50 mouse cellular contexts compared by ENCODE assay signal in genomic region chr9:99221636-99222035, GRCm38 (mm10). TPM values are rescaled to one million over a fixed set of nuclear protein-coding genes. Genes with fewer than 3 reads are reported as not detected.
"Had no signal": no experiment of that assay in that cellular context is flagged by ENCODE, and none has a peak within 500 bp of the region (broad histone marks: within the 10 kb centered on the region; RNA-seq: fewer than 3 reads in every experiment).

No protein-coding gene starts in this region.

- H3K9ac ChIP-seq: heart, embryonic 13.5 days; heart, embryonic 15.5 days; hindbrain, embryonic 12.5 days; hindbrain, embryonic 13.5 days; hindbrain, embryonic 14.5 days; hindbrain, embryonic 15.5 days; intestine, embryonic 15.5 days; kidney, embryonic 15.5 days had no signal

- H3K9me3 ChIP-seq: heart, embryonic 13.5 days; heart, embryonic 15.5 days; hindbrain, embryonic 10.5 days; hindbrain, embryonic 12.5 days; hindbrain, embryonic 13.5 days; hindbrain, embryonic 15.5 days; intestine, embryonic 15.5 days; kidney, embryonic 15.5 days had no signal

- H3K27ac ChIP-seq: heart, embryonic 13.5 days; heart, embryonic 15.5 days; hindbrain, embryonic 10.5 days; hindbrain, embryonic 12.5 days; hindbrain, embryonic 13.5 days; hindbrain, embryonic 14.5 days; hindbrain, embryonic 15.5 days; hindbrain, postnatal 0 days; intestine, embryonic 15.5 days; kidney, embryonic 15.5 days; kidney, postnatal 0 days; layer of hippocampus, adult 2 months; left cerebral cortex, adult 2 months had no signal

- H3K27me3 ChIP-seq: heart, embryonic 13.5 days; heart, embryonic 15.5 days; hindbrain, embryonic 12.5 days; hindbrain, embryonic 13.5 days; hindbrain, embryonic 15.5 days; intestine, embryonic 15.5 days; kidney, embryonic 15.5 days had no signal

- ATAC-seq: hindbrain, embryonic 16.5 days; hindbrain, postnatal 0 days; inflammation-experienced regulatory T-cells, adult 6 months; intestine, embryonic 15.5 days; intestine, embryonic 16.5 days; intestine, postnatal 0 days had no signal

- H3K36me3 ChIP-seq: heart, embryonic 13.5 days; heart, embryonic 15.5 days; hindbrain, embryonic 10.5 days; hindbrain, embryonic 12.5 days; hindbrain, embryonic 13.5 days; hindbrain, embryonic 15.5 days; intestine, embryonic 15.5 days; kidney, embryonic 15.5 days had no signal

- DNase-seq: heart, postnatal 10 days; heart, postnatal 14 days; heart, postnatal 36 days; heart, postnatal 4 days; kidney, adult 11 months; kidney, adult 18-20 months; kidney, adult 2 months; kidney, adult 8-10 months; kidney, adult 9 months; kidney, postnatal 10 days; kidney, postnatal 14 days; kidney, postnatal 25 days; kidney, postnatal 36 days; kidney, postnatal 4 days; layer of hippocampus, adult 9-11 months; layer of hippocampus, postnatal 36 days had no signal

- H3K4me1 ChIP-seq: heart, embryonic 13.5 days; heart, embryonic 15.5 days; hindbrain, embryonic 12.5 days; hindbrain, embryonic 13.5 days; hindbrain, embryonic 15.5 days; intestine, embryonic 15.5 days; kidney, embryonic 15.5 days had no signal

- H3K4me3 ChIP-seq: heart, embryonic 13.5 days; heart, embryonic 15.5 days; hindbrain, embryonic 10.5 days; hindbrain, embryonic 12.5 days; hindbrain, embryonic 13.5 days; hindbrain, embryonic 15.5 days; intestine, embryonic 15.5 days; kidney, embryonic 15.5 days; layer of hippocampus, adult 2 months; left cerebral cortex, adult 2 months had no signal

RNA-seq across cellular contexts. Expression of gene Faiml, which starts 15.4 kb away (rescaled TPM):
- total RNA-seq: heart, postnatal 10 days; heart, postnatal 14 days; heart, postnatal 25 days; heart, postnatal 36 days; heart, postnatal 4 days; hematopoietic stem cell, adult 5-6 weeks; hindbrain, postnatal 0 days; layer of hippocampus, adult 18-20 months; layer of hippocampus, adult 2 months; layer of hippocampus, adult 8-10 months; layer of hippocampus, postnatal 10 days; layer of hippocampus, postnatal 14 days; layer of hippocampus, postnatal 25 days; layer of hippocampus, postnatal 36 days; left cerebral cortex, adult 18-20 months; left cerebral cortex, adult 2 months; left cerebral cortex, adult 8-10 months had no signal
- polyA plus RNA-seq: heart, embryonic 13.5 days; heart, embryonic 14.5 days; heart, embryonic 15.5 days; heart, embryonic 16.5 days; heart, postnatal 0 days; hindbrain, embryonic 10.5 days; hindbrain, embryonic 11.5 days; hindbrain, embryonic 12.5 days; hindbrain, embryonic 13.5 days; hindbrain, embryonic 14.5 days; hindbrain, embryonic 15.5 days; hindbrain, embryonic 16.5 days; hindbrain, postnatal 0 days; inflammation-experienced regulatory T-cells, adult 6 months; intestine, embryonic 14.5 days; intestine, embryonic 15.5 days; intestine, embryonic 16.5 days; intestine, postnatal 0 days; kidney, adult 2 months; kidney, embryonic 14.5 days; kidney, embryonic 15.5 days; kidney, embryonic 16.5 days; kidney, postnatal 0 days; large intestine, adult 2 months had no signal
